Mouse (Mus musculus) testis, adult 2 months (tissue): ENCODE results near the gene Il11ra1.

ENCODE experiments used
- CTCF ChIP-seq: fragments of 200-500 bp; IDR thresholded peaks from 2 replicates; pipeline ENCODE4 v1.5.1; 2012; ENCODE audit warnings: low read depth, mild to moderate bottlenecking, inconsistent platforms, low read length, moderate library complexity; ENCODE audit not compliant: control insufficient read depth, insufficient read depth, insufficient replicate concordance
- POLR2A ChIP-seq: fragments of 200-500 bp; IDR thresholded peaks from 2 replicates; pipeline ENCODE4 v1.6.1; 2012; ENCODE audit warnings: low read depth, mild to moderate bottlenecking, inconsistent platforms, low read length, moderate library complexity; ENCODE audit not compliant: control insufficient read depth

DNA sequence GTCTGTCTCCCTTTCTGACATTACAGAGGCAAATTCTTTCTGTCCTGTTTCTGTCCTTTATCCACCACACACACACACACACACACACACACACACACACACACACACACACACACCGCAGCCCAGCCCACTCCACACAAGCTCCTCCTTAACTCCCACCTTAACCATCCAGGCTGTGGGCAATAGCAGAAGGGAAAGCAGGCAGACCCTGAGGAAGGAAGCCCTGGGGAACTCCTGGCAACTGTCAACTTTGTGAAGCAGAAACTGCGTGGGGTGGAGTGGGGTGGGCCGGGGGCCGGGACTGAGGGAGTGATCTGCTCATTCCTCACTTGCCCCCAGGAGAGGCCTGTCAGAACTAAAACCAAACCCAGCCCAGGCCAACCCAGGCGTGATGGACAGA, 28.3 kb upstream of the Il11ra1 start:
- TF ChIP-seq CTCF (no peak), POLR2A (no peak)
